Mouse (Mus musculus) layer of hippocampus, postnatal 14 days (tissue): ENCODE results near the gene Kcnk13. TPM values are rescaled to one million over a fixed set of nuclear protein-coding genes. Genes with fewer than 3 reads are reported as not detected.
"Not testable (repeated sequence)": the region's sequence is repeated elsewhere in the genome, so short reads cannot be mapped to it uniquely, and the experiment has no call there.

Source experiments
- DNase-seq, 2 experiments: peaks; one replicate each; pipeline ENCODE4 v3.0.0; 2021 to 2022; ENCODE audit warnings: low spot score in 2 of 2, mixed read lengths in 1 of 2
- total RNA-seq, 2 experiments: library from RNA; stranded (reverse); gene quantifications; 2 replicates each; pipeline ENCODE4 v1.2.3; 2021

Gene Kcnk13
- total RNA-seq, 2 experiments from 2014 or later: 3.0 to 3.5 TPM

GRCm38 (mm10) chr12:99965203-99966115, 1.2 kb downstream of the Kcnk13 start:
- peak in 1 of 2 experiments; percentile 26 for DNase-seq

GRCm38 (mm10) chr12:99966116-99966770, 1.9 kb downstream of the Kcnk13 start:
- peak in 1 of 2 experiments; percentile 18 for DNase-seq

GRCm38 (mm10) chr12:99966881-99967363, 2.6 kb downstream of the Kcnk13 start:
- DNase-seq: peak in 1 of 2 experiments; percentile 19

GRCm38 (mm10) chr12:99969906-99970305, 5.6 kb downstream of the Kcnk13 start:
- no peak for DNase-seq

GRCm38 (mm10) chr12:99971205-99971894, 7.1 kb downstream of the Kcnk13 start:
- not testable (repeated sequence) for DNase-seq

GRCm38 (mm10) chr12:99972825-99973224, 8.5 kb downstream of the Kcnk13 start:
- DNase-seq: no peak

- no peak for DNase-seq
Observed at GRCm38 (mm10) chr12:99973659-99974058, 9.4 kb downstream of the Kcnk13 start.

GRCm38 (mm10) chr12:99979541-99979940, 15.2 kb downstream of the Kcnk13 start:
- no peak for DNase-seq

GRCm38 (mm10) chr12:99986797-99987196, 22.5 kb downstream of the Kcnk13 start:
- no peak for DNase-seq

- DNase-seq: no peak
Observed at GRCm38 (mm10) chr12:99988144-99988543, 23.8 kb downstream of the Kcnk13 start.

GRCm38 (mm10) chr12:99992362-99992862, 28.1 kb downstream of the Kcnk13 start:
- DNase-seq: no peak

- DNase-seq: no peak
Observed at GRCm38 (mm10) chr12:99993146-99993890, 29.0 kb downstream of the Kcnk13 start.

- DNase-seq: peak in 1 of 2 experiments; percentile 33
Observed at GRCm38 (mm10) chr12:99995951-99996350, 31.7 kb downstream of the Kcnk13 start.

- no peak for DNase-seq
Observed at GRCm38 (mm10) chr12:99999726-100000125, 35.4 kb downstream of the Kcnk13 start.

- no peak for DNase-seq
Observed at GRCm38 (mm10) chr12:100000381-100000780, 36.1 kb downstream of the Kcnk13 start.

GRCm38 (mm10) chr12:100001246-100001645, 36.9 kb downstream of the Kcnk13 start:
- no peak for DNase-seq

- no peak for DNase-seq
Observed at GRCm38 (mm10) chr12:100001910-100002309, 37.6 kb downstream of the Kcnk13 start.

GRCm38 (mm10) chr12:100002914-100003587, 38.8 kb downstream of the Kcnk13 start:
- peak in 1 of 2 experiments; percentile 50 for DNase-seq

GRCm38 (mm10) chr12:100005285-100005684, 41.0 kb downstream of the Kcnk13 start:
- no peak for DNase-seq

- no peak for DNase-seq
Observed at GRCm38 (mm10) chr12:100006681-100007080, 42.4 kb downstream of the Kcnk13 start.
